Mouse (Mus musculus): Measurements from ENCODE around the gene Acot11. TPM values are rescaled to one million over a fixed set of nuclear protein-coding genes. Genes with fewer than 3 reads are reported as not detected.

Acot11 gene
- polyA plus RNA-seq, 1 experiment from 2014 or later: 10.7 TPM

Other genes starting within 250 kb of the Acot11 start
- 9.8 and 10.1 TPM in 2 replicates for gene Dhcr24, start 244.0 kb downstream of the Acot11 start, polyA plus RNA-seq (2016; fragmentation: Nextera tagmentation; extraction: Ambion mirVana)
- gene Lexm, start 187.8 kb downstream of the Acot11 start, polyA plus RNA-seq (2016; fragmentation: Nextera tagmentation; extraction: Ambion mirVana): 0.15 TPM in 2 replicates
- gene Ttc22, start 182.6 kb downstream of the Acot11 start, polyA plus RNA-seq (2016; fragmentation: Nextera tagmentation; extraction: Ambion mirVana): 0.14 TPM in 1 of 2 replicates, not detected in the other
- gene Pars2, start 153.9 kb downstream of the Acot11 start, polyA plus RNA-seq (2016; fragmentation: Nextera tagmentation; extraction: Ambion mirVana): 18.8 and 20.2 TPM in 2 replicates
- gene Ttc4, start 126.1 kb downstream of the Acot11 start, polyA plus RNA-seq (2016; fragmentation: Nextera tagmentation; extraction: Ambion mirVana): 110 and 132 TPM in 2 replicates
- gene Mroh7, start 74.1 kb downstream of the Acot11 start, polyA plus RNA-seq (2016; fragmentation: Nextera tagmentation; extraction: Ambion mirVana): 0.04 and 0.05 TPM in 2 replicates
- 0.09 and 0.13 TPM in 2 replicates for gene Fam151a, start 71.1 kb downstream of the Acot11 start, polyA plus RNA-seq (2016; fragmentation: Nextera tagmentation; extraction: Ambion mirVana)
- 225 and 250 TPM in 2 replicates for gene Ssbp3, start 105.7 kb upstream of the Acot11 start, polyA plus RNA-seq (2016; fragmentation: Nextera tagmentation; extraction: Ambion mirVana)